Mouse (Mus musculus): ENCODE measurements around the gene Nemp1. TPM values are rescaled to one million over a fixed set of nuclear protein-coding genes. Genes with fewer than 3 reads are reported as not detected.
"Not testable (repeated sequence)": the region's sequence is repeated elsewhere in the genome, so short reads cannot be mapped to it uniquely, and the experiment has no call there.

Gene Nemp1
- polyA plus RNA-seq, 1 experiment from 2014 or later, result 3.4 TPM

DNA sequence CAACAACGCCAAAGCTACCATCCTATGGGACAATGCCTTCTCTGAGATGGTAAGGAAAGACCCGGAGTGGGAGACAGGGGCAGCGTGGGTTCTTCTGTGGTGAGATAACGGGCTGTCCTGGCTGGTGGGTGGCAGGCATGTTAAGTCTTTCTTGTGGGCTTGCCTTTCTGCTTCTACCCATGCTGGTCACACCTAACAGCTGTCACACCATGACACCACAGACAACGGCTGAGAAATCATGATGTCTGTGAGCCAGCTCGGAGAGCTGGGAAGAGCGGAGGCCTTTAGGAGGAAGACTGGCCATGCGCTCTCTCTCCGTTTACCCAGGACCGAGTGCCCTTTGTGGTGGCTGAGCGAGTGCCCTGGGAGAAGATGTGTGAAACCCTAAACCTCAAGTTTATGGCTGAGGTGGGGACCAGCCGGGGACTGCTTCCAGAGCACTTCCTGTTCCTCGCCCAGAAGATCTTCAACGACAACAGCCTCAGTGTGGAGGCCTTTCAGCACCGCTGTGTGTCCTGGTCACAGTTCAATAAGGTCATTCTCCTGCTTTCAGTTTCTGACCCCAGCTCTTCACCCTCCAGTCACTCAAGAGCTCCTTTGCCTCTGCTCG, 11.6 kb upstream of the Nemp1 start:
- H3K36me3 ChIP-seq, result no peaks in the 10 kb centered on the region
- no peak overlapping the region for H3K4me2 ChIP-seq
- no peaks in the 10 kb centered on the region for H3K4me1 ChIP-seq
- H3K27me3 ChIP-seq (replicated peaks), result peaks cover 2% of the 10 kb centered on the region
- H3K9me3 ChIP-seq (replicated peaks), result no peaks in the 10 kb centered on the region
- H3K4me3 ChIP-seq (replicated peaks), result no peak overlapping the region
- H3K9ac ChIP-seq (replicated peaks), result no peak overlapping the region
- no peak overlapping the region for H3K27ac ChIP-seq (replicated peaks)
- ATAC-seq (ENCODE audit: low FRiP score), result no peak
- 79% methylated on average over 16 of the region's 16 CpGs for WGBS

DNA sequence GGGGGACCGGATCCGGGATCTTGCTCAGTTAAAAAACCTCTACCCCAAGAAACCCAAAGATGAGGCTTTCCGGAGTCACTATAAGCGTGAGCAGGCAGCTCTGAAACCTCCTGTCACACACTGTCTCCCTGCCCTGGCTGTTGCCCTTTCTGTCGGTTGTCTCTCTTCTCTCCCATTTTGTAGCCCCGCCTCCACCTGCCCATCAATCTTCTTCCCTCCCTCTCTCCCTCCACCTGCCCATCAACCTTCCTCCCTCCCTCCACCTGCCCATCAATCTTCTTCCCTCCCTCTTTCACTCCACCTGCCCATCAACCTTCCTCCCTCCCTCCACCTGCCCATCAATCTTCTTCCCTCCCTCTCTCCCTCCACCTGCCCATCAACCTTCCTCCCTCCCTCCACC, 9.1 kb upstream of the Nemp1 start:
- 53% methylated on average over 6 of the region's 6 CpGs for WGBS
- H3K9ac ChIP-seq (replicated peaks); H3K36me3 ChIP-seq; ATAC-seq (ENCODE audit: low FRiP score); H3K27ac ChIP-seq (replicated peaks); H3K4me2 ChIP-seq; H3K4me3 ChIP-seq (replicated peaks); H3K9me3 ChIP-seq (replicated peaks): not testable (repeated sequence)
- Histone ChIP-seq H3K27me3 (replicated peaks) (peaks cover 27% of the 10 kb centered on the region), H3K4me1 (peaks cover 15% of the 10 kb centered on the region)

DNA sequence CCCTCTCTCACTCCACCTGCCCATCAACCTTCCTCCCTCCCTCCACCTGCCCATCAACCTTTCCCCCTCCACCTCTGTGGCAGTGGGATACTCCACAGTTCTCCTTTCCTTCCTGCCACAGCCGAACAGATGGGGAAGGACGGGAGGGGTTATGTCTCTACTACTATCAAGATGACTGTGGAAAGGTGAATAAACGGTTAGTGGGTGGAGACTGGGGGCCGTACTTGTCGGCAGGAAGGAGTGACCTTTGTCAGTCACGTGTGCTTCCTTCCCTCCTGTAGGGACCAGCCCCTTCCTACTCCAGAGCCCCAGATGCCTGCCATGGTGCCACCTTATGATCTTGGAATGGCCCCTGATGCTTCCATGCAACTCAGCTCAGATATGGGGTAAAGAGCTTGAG, 8.6 kb upstream of the Nemp1 start:
- peaks cover 31% of the 10 kb centered on the region for H3K27me3 ChIP-seq (replicated peaks)
- WGBS, result 16% methylated on average over 6 of the region's 6 CpGs
- no peak for ATAC-seq (ENCODE audit: low FRiP score)
- H3K4me1 ChIP-seq, result peaks cover 19% of the 10 kb centered on the region
- H3K4me2 ChIP-seq, result no peak overlapping the region
- no peaks in the 10 kb centered on the region for H3K36me3 ChIP-seq
- no peak overlapping the region for H3K9ac ChIP-seq (replicated peaks)
- H3K9me3 ChIP-seq (replicated peaks), result no peaks in the 10 kb centered on the region
- H3K4me3 ChIP-seq (replicated peaks), result no peak overlapping the region
- no peak overlapping the region for H3K27ac ChIP-seq (replicated peaks)

DNA sequence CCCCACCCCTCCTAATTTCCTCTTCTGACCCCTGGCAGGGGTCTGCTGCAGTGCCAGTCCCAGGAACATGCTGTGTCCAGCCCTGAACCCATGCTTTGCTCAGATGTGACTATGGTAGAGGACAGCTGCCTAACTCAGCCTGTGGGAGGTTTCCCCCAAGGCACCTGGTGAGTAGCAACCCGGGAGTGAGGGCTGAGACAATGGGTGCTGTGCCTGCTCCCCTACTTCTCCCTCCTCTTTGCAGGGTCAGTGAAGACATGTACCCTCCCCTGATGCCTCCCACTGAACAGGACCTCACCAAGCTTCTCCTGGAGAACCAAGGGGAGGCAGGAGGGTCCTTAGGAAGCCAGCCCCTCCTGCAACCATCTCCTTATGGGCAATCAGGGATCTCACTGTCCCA, 7.2 kb upstream of the Nemp1 start:
- 60% methylated on average over 1 of the region's 1 CpGs for WGBS
- Histone ChIP-seq H3K4me2 (no peak overlapping the region), H3K27me3 (replicated peaks) (peaks cover 46% of the 10 kb centered on the region)

DNA sequence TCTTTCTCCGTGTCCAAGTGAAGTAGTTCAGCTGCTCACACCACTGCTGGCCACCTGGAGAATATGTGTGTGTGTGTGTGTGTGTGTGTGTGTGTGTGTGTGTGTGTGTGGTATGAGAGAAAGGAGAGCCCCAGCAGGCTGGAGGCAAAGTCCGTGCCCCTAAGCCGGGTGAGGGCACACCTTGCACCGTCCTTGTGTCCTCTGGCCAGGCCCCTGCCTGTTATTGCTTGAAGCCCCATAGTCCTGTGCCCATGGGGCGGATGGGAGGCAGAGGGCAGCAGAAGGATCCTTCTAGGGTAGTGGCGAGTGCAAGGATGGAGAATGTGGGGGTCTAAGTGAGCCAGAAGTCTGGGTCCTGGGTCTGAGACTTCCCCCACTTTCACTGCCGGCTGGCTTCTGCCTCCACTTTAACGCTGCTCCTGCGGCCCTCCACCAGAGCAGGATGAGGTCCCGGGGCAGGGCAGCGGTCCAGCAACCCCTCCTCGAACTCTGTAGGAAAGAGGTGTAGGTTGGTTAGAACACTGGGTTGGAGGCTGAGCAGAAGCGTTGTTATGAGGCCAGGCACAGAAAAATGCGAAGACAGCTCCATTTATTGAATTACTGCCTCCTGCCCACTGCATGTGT, 5.3 kb upstream of the Nemp1 start:
- H3K4me1 ChIP-seq, result peaks cover 39% of the 10 kb centered on the region
- peak overlapping the region; percentile 45 for H3K4me2 ChIP-seq
- 0 out of 2 replicates have a peak overlapping the region, but pooled peaks have one; percentile 2 for H3K9ac ChIP-seq (replicated peaks)
- H3K27ac ChIP-seq (replicated peaks), result no peak overlapping the region
- H3K27me3 ChIP-seq (replicated peaks), result peaks cover 65% of the 10 kb centered on the region
- 21% methylated on average over 14 of the region's 14 CpGs for WGBS
- H3K9me3 ChIP-seq (replicated peaks), result no peaks in the 10 kb centered on the region
- no peaks in the 10 kb centered on the region for H3K36me3 ChIP-seq
- no peak for ATAC-seq (ENCODE audit: low FRiP score)
- peak overlapping the region; percentile 12 for H3K4me3 ChIP-seq (replicated peaks)

More for the DNA sequence above, 7.2 kb upstream of the Nemp1 start:
- peaks cover 25% of the 10 kb centered on the region for H3K4me1 ChIP-seq
- H3K9me3 ChIP-seq (replicated peaks), result no peaks in the 10 kb centered on the region
- H3K36me3 ChIP-seq, result no peaks in the 10 kb centered on the region
- H3K9ac ChIP-seq (replicated peaks), result no peak overlapping the region
- ATAC-seq (ENCODE audit: low FRiP score), result no peak
- H3K4me3 ChIP-seq (replicated peaks), result no peak overlapping the region
- H3K27ac ChIP-seq (replicated peaks), result no peak overlapping the region

DNA sequence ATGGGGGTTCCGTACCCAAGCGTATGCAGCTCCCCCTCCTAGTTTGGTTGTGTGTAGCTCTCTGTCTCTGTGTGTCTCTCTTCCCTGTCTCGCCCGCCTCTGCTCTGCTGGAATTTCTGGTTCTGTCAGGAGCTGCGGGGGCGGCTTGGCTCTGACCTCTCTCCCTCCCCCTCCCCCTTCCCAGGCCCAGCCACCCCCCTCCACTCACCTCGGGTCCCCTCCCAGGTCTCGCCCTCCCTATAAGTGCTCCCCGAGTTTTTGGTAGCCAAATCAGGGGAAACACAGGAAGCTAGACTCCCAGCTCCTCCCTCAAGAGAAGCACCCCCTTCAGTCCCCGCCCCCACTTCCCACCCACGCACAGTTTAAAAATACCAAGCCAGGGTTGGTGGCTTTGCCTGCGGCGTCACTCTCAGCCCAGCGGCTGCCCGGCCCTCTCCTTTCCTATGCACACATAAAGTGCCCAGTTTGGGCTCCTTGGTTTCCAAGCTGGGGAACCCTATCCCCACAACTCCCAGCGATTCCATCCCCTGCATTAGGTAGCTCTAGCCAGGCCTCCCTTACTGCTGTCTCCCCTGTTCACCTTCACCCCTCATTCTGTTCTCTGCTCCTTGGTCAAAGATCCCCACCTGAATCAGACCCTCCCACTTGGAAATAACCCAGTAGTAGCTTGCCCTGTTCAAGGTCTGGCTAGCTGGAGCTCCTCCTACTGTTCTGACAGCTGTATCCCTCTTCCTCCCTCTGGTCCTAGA, 4.6 kb upstream of the Nemp1 start:
- peak overlapping the region; percentile 13 for H3K4me3 ChIP-seq (replicated peaks)
- H3K27ac ChIP-seq (replicated peaks), result no peak overlapping the region
- peaks cover 46% of the 10 kb centered on the region for H3K4me1 ChIP-seq
- WGBS, result 1% methylated on average over 16 of the region's 16 CpGs
- peaks cover 71% of the 10 kb centered on the region for H3K27me3 ChIP-seq (replicated peaks)
- no peaks in the 10 kb centered on the region for H3K36me3 ChIP-seq
- peak overlapping the region; percentile 45 for H3K4me2 ChIP-seq
- H3K9ac ChIP-seq (replicated peaks), result 0 out of 2 replicates have a peak overlapping the region, but pooled peaks have one; percentile 2
- ATAC-seq (ENCODE audit: low FRiP score), result no peak
- H3K9me3 ChIP-seq (replicated peaks), result no peaks in the 10 kb centered on the region

DNA sequence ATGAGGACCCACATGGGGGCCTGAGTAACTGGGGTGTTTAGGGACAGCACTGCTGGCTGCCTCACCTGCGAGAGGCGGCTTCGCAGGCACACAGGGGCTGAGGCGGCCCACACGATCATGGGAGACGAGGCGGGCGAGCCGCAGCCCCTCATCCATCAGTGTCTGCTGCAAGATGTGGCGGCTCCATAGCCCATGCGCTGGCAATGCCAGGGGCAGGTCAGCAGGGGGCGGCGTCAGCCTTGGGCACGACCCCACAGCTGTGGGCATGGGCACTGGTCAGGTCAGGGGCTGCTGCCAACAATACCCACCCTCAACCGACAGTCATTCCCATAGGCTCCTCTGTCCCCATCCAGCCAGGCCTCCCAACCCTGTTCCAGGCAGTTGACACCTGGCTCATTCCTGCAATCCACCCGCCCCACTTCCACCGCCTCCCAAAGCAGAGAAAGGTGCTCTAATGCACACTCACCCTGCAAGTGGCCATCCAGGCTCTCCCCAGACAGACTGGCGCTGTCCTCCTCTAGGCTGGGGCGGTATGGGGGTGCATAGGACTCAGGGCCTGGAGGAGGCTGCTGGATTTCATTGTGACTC, 3.9 kb upstream of the Nemp1 start:
- Histone ChIP-seq H3K27ac (replicated peaks) (no peak overlapping the region), H3K9ac (replicated peaks) (0 out of 2 replicates have a peak overlapping the region, but pooled peaks have one; percentile 6), H3K27me3 (replicated peaks) (peaks cover 78% of the 10 kb centered on the region), H3K4me2 (peak overlapping the region; percentile 45), H3K4me3 (replicated peaks) (peak overlapping the region; percentile 13), H3K4me1 (peaks cover 53% of the 10 kb centered on the region), H3K36me3 (no peaks in the 10 kb centered on the region), H3K9me3 (replicated peaks) (no peaks in the 10 kb centered on the region)
- 12% methylated on average over 19 of the region's 19 CpGs for WGBS
- no peak for ATAC-seq (ENCODE audit: low FRiP score)

DNA sequence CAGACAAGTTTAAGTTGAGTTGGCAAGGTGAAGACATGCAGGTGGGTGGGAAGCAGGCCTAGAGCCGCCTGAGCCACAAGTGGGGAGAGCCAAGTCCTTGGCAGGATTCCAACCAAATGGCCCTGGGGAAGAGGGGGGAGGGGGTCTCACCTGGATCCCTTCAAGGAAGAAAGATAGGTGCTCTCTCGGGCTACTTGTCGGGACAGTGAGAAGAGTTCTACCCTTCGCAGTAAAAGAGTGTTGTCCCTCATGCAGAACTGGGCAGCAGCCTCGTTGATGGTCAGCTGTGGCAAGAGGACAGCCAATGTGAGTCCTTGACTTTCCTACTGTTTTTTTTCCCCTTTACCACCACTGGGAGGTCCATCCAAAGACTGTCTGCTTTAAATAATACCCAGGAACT, 3.1 kb upstream of the Nemp1 start:
- Histone ChIP-seq H3K4me3 (replicated peaks) (no peak overlapping the region), H3K4me2 (peak overlapping the region; percentile 96; the same call in 1 of the 2 replicates), H3K27me3 (replicated peaks) (peaks cover 78% of the 10 kb centered on the region), H3K36me3 (no peaks in the 10 kb centered on the region), H3K27ac (replicated peaks) (no peak overlapping the region), H3K4me1 (peaks cover 61% of the 10 kb centered on the region), H3K9me3 (replicated peaks) (no peaks in the 10 kb centered on the region), H3K9ac (replicated peaks) (no peak overlapping the region)
- ATAC-seq (ENCODE audit: low FRiP score), result no peak
- 22% methylated on average over 5 of the region's 5 CpGs for WGBS

DNA sequence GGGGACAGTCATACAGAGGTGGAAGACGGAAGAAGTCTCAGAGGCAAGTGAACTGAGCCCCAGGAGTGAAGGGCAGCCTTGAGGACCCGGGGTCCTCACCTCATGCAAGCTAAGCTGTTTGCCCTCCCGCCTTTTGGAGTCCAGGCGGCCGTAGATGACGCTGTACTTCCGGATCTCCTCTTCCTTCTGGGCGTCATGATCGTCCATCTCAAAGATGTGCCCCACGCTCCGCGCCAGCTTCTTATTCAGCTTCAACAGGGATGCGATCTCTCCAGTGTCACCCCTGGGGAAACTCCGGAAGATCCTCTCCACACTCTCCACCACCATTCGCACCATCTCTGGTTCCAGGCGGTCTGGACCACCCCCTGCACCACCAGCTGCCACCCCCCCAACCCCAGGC, 2.5 kb upstream of the Nemp1 start:
- Histone ChIP-seq H3K9ac (replicated peaks) (no peak overlapping the region), H3K4me2 (peak overlapping the region; percentile 96), H3K36me3 (no peaks in the 10 kb centered on the region), H3K27ac (replicated peaks) (no peak overlapping the region), H3K9me3 (replicated peaks) (no peaks in the 10 kb centered on the region), H3K27me3 (replicated peaks) (peaks cover 78% of the 10 kb centered on the region), H3K4me3 (replicated peaks) (0 out of 2 replicates have a peak overlapping the region, but pooled peaks have one; percentile 54), H3K4me1 (peaks cover 65% of the 10 kb centered on the region)
- 8% methylated on average over 16 of the region's 16 CpGs for WGBS
- ATAC-seq (ENCODE audit: low FRiP score), result no peak

DNA sequence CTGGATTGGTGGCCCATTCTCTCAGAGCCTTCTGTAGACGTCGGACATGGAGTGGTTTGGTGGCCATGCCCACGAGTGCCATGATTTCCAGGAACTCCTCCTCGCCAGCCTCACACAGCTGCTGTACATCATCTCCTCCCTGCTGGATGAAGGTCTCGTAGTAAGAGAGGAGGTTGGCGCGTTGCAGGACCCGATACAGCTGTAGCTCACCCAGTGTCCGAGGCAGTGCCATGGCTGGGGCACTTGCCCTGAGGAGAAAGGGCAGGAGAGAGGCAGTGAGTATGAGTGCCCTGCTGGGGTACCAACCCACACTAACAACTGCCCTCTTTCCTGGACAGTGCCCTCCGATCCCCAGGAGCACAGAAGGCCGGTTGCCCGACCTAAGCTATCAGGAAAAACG, 1.8 kb upstream of the Nemp1 start:
- Histone ChIP-seq H3K4me3 (replicated peaks) (peak overlapping the region; percentile 54), H3K36me3 (no peaks in the 10 kb centered on the region), H3K9me3 (replicated peaks) (no peaks in the 10 kb centered on the region), H3K9ac (replicated peaks) (no peak overlapping the region), H3K4me2 (peak overlapping the region; percentile 96), H3K4me1 (peaks cover 65% of the 10 kb centered on the region), H3K27me3 (replicated peaks) (peaks cover 83% of the 10 kb centered on the region), H3K27ac (replicated peaks) (no peak overlapping the region)
- WGBS, result 18% methylated on average over 13 of the region's 13 CpGs
- no peak for ATAC-seq (ENCODE audit: low FRiP score)

DNA sequence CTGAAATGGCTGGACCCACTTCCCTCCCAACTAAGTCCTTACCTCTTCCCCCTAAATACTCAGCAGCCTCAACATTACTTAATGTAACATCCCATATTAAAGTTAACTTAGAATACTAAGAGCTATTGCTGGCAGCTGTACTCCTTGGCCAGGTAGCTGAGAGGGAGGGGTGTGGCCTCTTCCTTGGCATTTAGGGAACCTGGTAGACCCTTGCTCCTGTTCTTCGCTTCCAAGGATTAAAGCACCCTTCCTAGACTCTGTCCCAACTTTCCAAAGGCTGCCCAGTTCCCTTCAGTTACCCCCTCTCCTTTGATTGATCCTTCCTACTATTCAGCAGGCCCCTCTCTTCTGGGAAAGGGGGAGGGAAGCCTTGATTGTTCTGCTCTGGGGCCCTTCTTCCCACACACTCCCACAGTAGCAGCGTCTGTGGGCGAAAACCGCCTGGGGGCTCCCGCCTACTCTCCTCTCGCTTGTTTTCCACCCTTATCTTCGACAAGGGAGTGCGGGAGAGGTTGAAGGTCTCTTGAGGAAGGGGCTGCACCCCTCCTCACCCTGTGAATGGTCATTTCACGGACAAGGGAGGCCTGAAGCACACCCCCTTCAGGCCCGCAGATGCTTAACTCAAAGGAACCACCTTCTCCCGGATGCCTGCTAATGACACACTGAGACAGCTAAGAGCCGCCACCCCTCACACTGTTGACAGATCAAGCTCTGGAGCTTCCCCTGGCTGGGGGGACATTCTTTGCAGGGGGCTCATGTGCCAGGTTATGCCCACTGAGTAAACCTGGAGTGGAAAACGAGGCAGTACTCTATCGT, 1.1 kb upstream of the Nemp1 start:
- H3K27me3 ChIP-seq (replicated peaks), result peaks cover 78% of the 10 kb centered on the region
- no peaks in the 10 kb centered on the region for H3K9me3 ChIP-seq (replicated peaks)
- peak overlapping the region; percentile 54 for H3K4me3 ChIP-seq (replicated peaks)
- H3K36me3 ChIP-seq, result no peaks in the 10 kb centered on the region
- H3K27ac ChIP-seq (replicated peaks), result no peak overlapping the region; the same call in 1 of the 2 replicates
- peak overlapping the region; percentile 55 for H3K9ac ChIP-seq (replicated peaks)
- peak overlapping the region; percentile 96 for H3K4me2 ChIP-seq
- 5% methylated on average over 14 of the region's 14 CpGs for WGBS
- no peak for ATAC-seq (ENCODE audit: low FRiP score)
- peaks cover 65% of the 10 kb centered on the region for H3K4me1 ChIP-seq
